Mouse (Mus musculus): ENCODE measurements around the gene Gdf3. TPM values are rescaled to one million over a fixed set of nuclear protein-coding genes. Genes with fewer than 3 reads are reported as not detected.
A peak's percentile ranks its signal among the peaks of the same experiment; 100 is the strongest.
"Not testable (repeated sequence)": the region's sequence is repeated elsewhere in the genome, so short reads cannot be mapped to it uniquely, and the experiment has no call there.

Gdf3 gene
- total RNA-seq (2014; rRNA removed): not detected in 2 replicates
- 0.05 TPM in 1 of 2 replicates, not detected in the other for polyA plus RNA-seq (2012; rRNA removed)

GRCm38 (mm10) chr6:122609771-122610170 lies at the start of gene Gdf3:
Gene Gdf3, minus strand, starts transcription at chr6:122610087.
- Histone ChIP-seq H3K9ac (ENCODE audit: low read depth, low read length) (no peak within 1 kb of the TSS), H3K27ac (replicated peaks; ENCODE audit: insufficient read depth, low read depth, low read length) (no peak within 1 kb of the TSS)

GRCm38 (mm10) chr6:122659567-122659966 lies 49.7 kb upstream of the Gdf3 start:
- no peaks in the 10 kb centered on the region for H3K36me3 ChIP-seq (ENCODE audit: control insufficient read depth, insufficient read depth, low read length)
- no peaks in the 10 kb centered on the region; the same call in 1 of the 2 replicates for H3K27me3 ChIP-seq (ENCODE audit: control insufficient read depth, insufficient read depth, low read length)
- H3K79me2 ChIP-seq (ENCODE audit: control insufficient read depth, insufficient read depth, low read length): no peaks in the 10 kb centered on the region
- WGBS: 24% methylated on average over 7 of the region's 7 CpGs
- no peak for DNase-seq (ENCODE audit: extremely low read depth, low read depth, low spot score)
- H3K9ac ChIP-seq (ENCODE audit: low read depth, low read length): no peak overlapping the region
- no peaks in the 10 kb centered on the region for H3K4me1 ChIP-seq (ENCODE audit: control insufficient read depth, insufficient read depth, low read length)
- TF ChIP-seq POLR2A (IDR thresholded peaks at IDR 0.05; ENCODE audit: extremely low read depth, insufficient read depth, low read length): no peak
- TF ChIP-seq CTCF (IDR thresholded peaks at IDR 0.05; ENCODE audit: low read depth, low read length): no peak
- no peak overlapping the region for H3K27ac ChIP-seq (replicated peaks; ENCODE audit: insufficient read depth, low read depth, low read length)
- no peak overlapping the region for H3K4me3 ChIP-seq (ENCODE audit: insufficient read depth, low read depth, low read length)

More at GRCm38 (mm10) chr6:122609771-122610170, at the start of gene Gdf3:
- peaks cover 2% of the 10 kb centered on the region; the same call in 1 of the 2 replicates for H3K27me3 ChIP-seq (ENCODE audit: control insufficient read depth, insufficient read depth, low read length)
- no peaks in the 10 kb centered on the region for H3K4me1 ChIP-seq (ENCODE audit: control insufficient read depth, insufficient read depth, low read length)
- H3K36me3 ChIP-seq (ENCODE audit: control insufficient read depth, insufficient read depth, low read length): no peaks in the 10 kb centered on the region
- TF ChIP-seq CTCF (IDR thresholded peaks at IDR 0.05; ENCODE audit: low read depth, low read length): no peak
- TF ChIP-seq POLR2A (IDR thresholded peaks at IDR 0.05; ENCODE audit: extremely low read depth, insufficient read depth, low read length): no peak
- no peaks in the 10 kb centered on the region for H3K79me2 ChIP-seq (ENCODE audit: control insufficient read depth, insufficient read depth, low read length)
- no peak for DNase-seq (ENCODE audit: extremely low read depth, low read depth, low spot score)
- H3K4me3 ChIP-seq (ENCODE audit: insufficient read depth, low read depth, low read length): no peak within 1 kb of the TSS
- 62% methylated on average over 14 of the region's 14 CpGs for WGBS

- no peak overlapping the region for H3K4me3 ChIP-seq (ENCODE audit: insufficient read depth, low read depth, low read length)
- TF ChIP-seq POLR2A (IDR thresholded peaks at IDR 0.05; ENCODE audit: extremely low read depth, insufficient read depth, low read length): no peak
- TF ChIP-seq CTCF (IDR thresholded peaks at IDR 0.05; ENCODE audit: low read depth, low read length): no peak
- DNase-seq (ENCODE audit: extremely low read depth, low read depth, low spot score): peak; percentile 54
- 74% methylated on average over 5 of the region's 5 CpGs for WGBS
- no peaks in the 10 kb centered on the region for H3K79me2 ChIP-seq (ENCODE audit: control insufficient read depth, insufficient read depth, low read length)
- H3K36me3 ChIP-seq (ENCODE audit: control insufficient read depth, insufficient read depth, low read length): no peaks in the 10 kb centered on the region
- H3K27me3 ChIP-seq (ENCODE audit: control insufficient read depth, insufficient read depth, low read length): no peaks in the 10 kb centered on the region
- H3K9ac ChIP-seq (ENCODE audit: low read depth, low read length): no peak overlapping the region
- H3K27ac ChIP-seq (replicated peaks; ENCODE audit: insufficient read depth, low read depth, low read length): peak overlapping the region; percentile 31; the same call in 1 of the 2 replicates
- H3K4me1 ChIP-seq (ENCODE audit: control insufficient read depth, insufficient read depth, low read length): no peaks in the 10 kb centered on the region
Observed at GRCm38 (mm10) chr6:122657630-122658029, 47.7 kb upstream of the Gdf3 start.

- H3K79me2 ChIP-seq (ENCODE audit: control insufficient read depth, insufficient read depth, low read length): no peaks in the 10 kb centered on the region
- H3K27ac ChIP-seq (replicated peaks; ENCODE audit: insufficient read depth, low read depth, low read length): no peak overlapping the region
- no peak for TF ChIP-seq POLR2A (IDR thresholded peaks at IDR 0.05; ENCODE audit: extremely low read depth, insufficient read depth, low read length)
- DNase-seq (ENCODE audit: extremely low read depth, low read depth, low spot score): peak; percentile 47
- WGBS: 69% methylated on average over 6 of the region's 6 CpGs
- H3K36me3 ChIP-seq (ENCODE audit: control insufficient read depth, insufficient read depth, low read length): no peaks in the 10 kb centered on the region
- H3K4me1 ChIP-seq (ENCODE audit: control insufficient read depth, insufficient read depth, low read length): no peaks in the 10 kb centered on the region
- no peaks in the 10 kb centered on the region for H3K27me3 ChIP-seq (ENCODE audit: control insufficient read depth, insufficient read depth, low read length)
- no peak overlapping the region for H3K9ac ChIP-seq (ENCODE audit: low read depth, low read length)
- H3K4me3 ChIP-seq (ENCODE audit: insufficient read depth, low read depth, low read length): no peak overlapping the region
Observed at GRCm38 (mm10) chr6:122654301-122654700, 44.4 kb upstream of the Gdf3 start.

- Histone ChIP-seq H3K4me3 (ENCODE audit: insufficient read depth, low read depth, low read length) (no peak overlapping the region), H3K4me1 (ENCODE audit: control insufficient read depth, insufficient read depth, low read length) (no peaks in the 10 kb centered on the region), H3K9ac (ENCODE audit: low read depth, low read length) (no peak overlapping the region), H3K79me2 (ENCODE audit: control insufficient read depth, insufficient read depth, low read length) (no peaks in the 10 kb centered on the region), H3K27ac (replicated peaks; ENCODE audit: insufficient read depth, low read depth, low read length) (no peak overlapping the region), H3K36me3 (ENCODE audit: control insufficient read depth, insufficient read depth, low read length) (no peaks in the 10 kb centered on the region), H3K27me3 (ENCODE audit: control insufficient read depth, insufficient read depth, low read length) (no peaks in the 10 kb centered on the region)
- 75% methylated on average over 5 of the region's 5 CpGs for WGBS
- TF ChIP-seq CTCF (IDR thresholded peaks at IDR 0.05; ENCODE audit: low read depth, low read length) (no peak), POLR2A (IDR thresholded peaks at IDR 0.05; ENCODE audit: extremely low read depth, insufficient read depth, low read length) (no peak)
- no peak for DNase-seq (ENCODE audit: extremely low read depth, low read depth, low spot score)
Observed at GRCm38 (mm10) chr6:122650398-122650980, 40.6 kb upstream of the Gdf3 start.

GRCm38 (mm10) chr6:122649903-122650302 lies 40.0 kb upstream of the Gdf3 start:
- no peak for DNase-seq (ENCODE audit: extremely low read depth, low read depth, low spot score)
- TF ChIP-seq POLR2A (IDR thresholded peaks at IDR 0.05; ENCODE audit: extremely low read depth, insufficient read depth, low read length) (no peak), CTCF (IDR thresholded peaks at IDR 0.05; ENCODE audit: low read depth, low read length) (no peak)
- Histone ChIP-seq H3K27me3 (ENCODE audit: control insufficient read depth, insufficient read depth, low read length) (no peaks in the 10 kb centered on the region), H3K27ac (replicated peaks; ENCODE audit: insufficient read depth, low read depth, low read length) (no peak overlapping the region), H3K36me3 (ENCODE audit: control insufficient read depth, insufficient read depth, low read length) (no peaks in the 10 kb centered on the region), H3K79me2 (ENCODE audit: control insufficient read depth, insufficient read depth, low read length) (no peaks in the 10 kb centered on the region), H3K9ac (ENCODE audit: low read depth, low read length) (no peak overlapping the region), H3K4me3 (ENCODE audit: insufficient read depth, low read depth, low read length) (no peak overlapping the region), H3K4me1 (ENCODE audit: control insufficient read depth, insufficient read depth, low read length) (no peaks in the 10 kb centered on the region)
- 80% methylated on average over 3 of the region's 3 CpGs for WGBS

GRCm38 (mm10) chr6:122644196-122644595 lies 34.3 kb upstream of the Gdf3 start:
- H3K27ac ChIP-seq (replicated peaks; ENCODE audit: insufficient read depth, low read depth, low read length); H3K36me3 ChIP-seq (ENCODE audit: control insufficient read depth, insufficient read depth, low read length); H3K27me3 ChIP-seq (ENCODE audit: control insufficient read depth, insufficient read depth, low read length); H3K79me2 ChIP-seq (ENCODE audit: control insufficient read depth, insufficient read depth, low read length); H3K4me3 ChIP-seq (ENCODE audit: insufficient read depth, low read depth, low read length); H3K4me1 ChIP-seq (ENCODE audit: control insufficient read depth, insufficient read depth, low read length); H3K9ac ChIP-seq (ENCODE audit: low read depth, low read length); DNase-seq (ENCODE audit: extremely low read depth, low read depth, low spot score): not testable (repeated sequence)
- WGBS: 90% methylated on average over 21 of the region's 21 CpGs

- H3K27ac ChIP-seq (replicated peaks; ENCODE audit: insufficient read depth, low read depth, low read length); H3K4me1 ChIP-seq (ENCODE audit: control insufficient read depth, insufficient read depth, low read length); H3K4me3 ChIP-seq (ENCODE audit: insufficient read depth, low read depth, low read length); H3K79me2 ChIP-seq (ENCODE audit: control insufficient read depth, insufficient read depth, low read length); H3K9ac ChIP-seq (ENCODE audit: low read depth, low read length); DNase-seq (ENCODE audit: extremely low read depth, low read depth, low spot score); H3K27me3 ChIP-seq (ENCODE audit: control insufficient read depth, insufficient read depth, low read length); H3K36me3 ChIP-seq (ENCODE audit: control insufficient read depth, insufficient read depth, low read length): not testable (repeated sequence)
- WGBS: 52% methylated on average over 4 of the region's 4 CpGs
Observed at GRCm38 (mm10) chr6:122637566-122637965, 27.7 kb upstream of the Gdf3 start.
